Mouse (Mus musculus) embryonic facial prominence, embryonic 11.5 days (tissue): Measurements from ENCODE around the gene Dnajb3. TPM values are rescaled to one million over a fixed set of nuclear protein-coding genes. Genes with fewer than 3 reads are reported as not detected.
"Not testable (repeated sequence)": the region's sequence is repeated elsewhere in the genome, so short reads cannot be mapped to it uniquely, and the experiment has no call there.

Experiments
- ATAC-seq: fragments of 200-750 bp; cut with Nextera tagmentation; replicated peaks from 2 replicates; pipeline ENCODE4 v1.8.0; 2017; ENCODE audit warnings: low read depth; ENCODE audit not compliant: insufficient number of reproducible peaks, low FRiP score, low TSS enrichment
- DNase-seq: peaks from one replicate; pipeline ENCODE4 v3.0.0-alpha.2; 2015; ENCODE audit warnings: low spot score
- H3K27ac ChIP-seq: fragments of 300-500 bp; sonication (generic); replicated peaks from 2 replicates; pipeline ENCODE4 v1.5.1; 2014; ENCODE audit warnings: mild to moderate bottlenecking, low read depth, low read length, control low read depth
- H3K27me3 ChIP-seq: fragments of 300-500 bp; sonication (generic); 2 replicates; pipeline ENCODE4 v1.6.1; 2014; ENCODE audit warnings: mild to moderate bottlenecking, low read length, moderate library complexity, mixed read lengths; ENCODE audit not compliant: control insufficient read depth, insufficient read depth
- H3K36me3 ChIP-seq: fragments of 300-500 bp; sonication (generic); replicated peaks from 2 replicates; pipeline ENCODE4 v1.6.1; 2014; ENCODE audit warnings: low read depth, mild to moderate bottlenecking, low read length, moderate library complexity, mixed read lengths; ENCODE audit not compliant: control insufficient read depth, insufficient read depth
- H3K4me1 ChIP-seq: fragments of 300-500 bp; sonication (generic); 2 replicates; pipeline ENCODE4 v1.6.1; 2014; ENCODE audit warnings: low read length, mixed read lengths; ENCODE audit not compliant: control insufficient read depth, insufficient read depth
- H3K4me2 ChIP-seq: fragments of 300-500 bp; sonication (generic); 2 replicates; pipeline ENCODE4 v1.6.1; 2014; ENCODE audit warnings: low read depth, mild to moderate bottlenecking, control low read depth, low read length, moderate library complexity
- H3K4me3 ChIP-seq: fragments of 300-500 bp; sonication (generic); 2 replicates; pipeline ENCODE4 v1.5.1; 2014; ENCODE audit warnings: low read depth, low read length, control low read depth
- H3K9ac ChIP-seq: fragments of 300-500 bp; sonication (generic); replicated peaks from 2 replicates; pipeline ENCODE4 v1.6.1; 2014; ENCODE audit warnings: mild to moderate bottlenecking, control low read depth, low read length
- H3K9me3 ChIP-seq: fragments of 300-500 bp; sonication (generic); replicated peaks from 2 replicates; pipeline ENCODE4 v1.6.1; 2016; ENCODE audit warnings: mild to moderate bottlenecking, low read length, inconsistent platforms, mixed read lengths; ENCODE audit not compliant: control insufficient read depth
- WGBS: fragments of 180-500 bp; shearing (Covaris S2); extraction: QIAGEN DNeasy Blood & Tissue Kit; methylation state at CpG from one replicate; pipeline ENCODE4 v1.1.7; 2014; 5-methylcytosine and 5-hydroxymethylcytosine counted together
- polyA plus RNA-seq: library from polyadenylated mRNA; unstranded; fragments of >200 nt; fragmentation: Nextera tagmentation; extraction: Ambion mirVana; gene quantifications from 2 replicates; pipeline ENCODE4 v1.2.1, GENCODE M21; 2014

The Dnajb3 gene
- polyA plus RNA-seq, 1 experiment from 2014 or later: 16.3 TPM

GRCm38 (mm10) chr1:88230421-88230820 lies 24.8 kb upstream of the Dnajb3 start:
- Histone ChIP-seq H3K9me3 (peaks cover 94% of the 10 kb centered on the region), H3K27me3 (no peaks in the 10 kb centered on the region), H3K4me3 (no peak overlapping the region), H3K27ac (no peak overlapping the region), H3K4me2 (no peak overlapping the region), H3K9ac (no peak overlapping the region), H3K36me3 (no peaks in the 10 kb centered on the region), H3K4me1 (no peaks in the 10 kb centered on the region)
- DNase-seq (no peak), ATAC-seq (no peak)
- 73% methylated on average over 7 of the region's 7 CpGs for WGBS

GRCm38 (mm10) chr1:88229986-88230385 lies 24.4 kb upstream of the Dnajb3 start:
- ATAC-seq: no peak
- H3K36me3 ChIP-seq: no peaks in the 10 kb centered on the region
- peaks cover 91% of the 10 kb centered on the region for H3K9me3 ChIP-seq
- H3K27ac ChIP-seq: no peak overlapping the region
- WGBS: 83% methylated on average over 5 of the region's 5 CpGs
- H3K4me3 ChIP-seq: no peak overlapping the region
- H3K27me3 ChIP-seq: no peaks in the 10 kb centered on the region
- DNase-seq: no peak
- no peak overlapping the region for H3K4me2 ChIP-seq
- H3K9ac ChIP-seq: no peak overlapping the region
- H3K4me1 ChIP-seq: no peaks in the 10 kb centered on the region

GRCm38 (mm10) chr1:88229566-88229965 lies 24.0 kb upstream of the Dnajb3 start:
- no peaks in the 10 kb centered on the region for H3K27me3 ChIP-seq
- 82% methylated on average over 3 of the region's 3 CpGs for WGBS
- no peak overlapping the region for H3K9ac ChIP-seq
- ATAC-seq (no peak), DNase-seq (no peak)
- H3K4me2 ChIP-seq: no peak overlapping the region
- no peak overlapping the region for H3K27ac ChIP-seq
- no peaks in the 10 kb centered on the region for H3K36me3 ChIP-seq
- no peaks in the 10 kb centered on the region for H3K4me1 ChIP-seq
- H3K4me3 ChIP-seq: no peak overlapping the region
- H3K9me3 ChIP-seq: peaks cover 87% of the 10 kb centered on the region

GRCm38 (mm10) chr1:88228121-88228520 lies 22.5 kb upstream of the Dnajb3 start:
- Histone ChIP-seq H3K4me2 (no peak overlapping the region), H3K27me3 (no peaks in the 10 kb centered on the region), H3K36me3 (no peaks in the 10 kb centered on the region), H3K4me1 (no peaks in the 10 kb centered on the region), H3K9me3 (peaks cover 73% of the 10 kb centered on the region), H3K27ac (no peak overlapping the region), H3K4me3 (no peak overlapping the region), H3K9ac (no peak overlapping the region)
- DNase-seq (no peak), ATAC-seq (no peak)
- 71% methylated on average over 7 of the region's 7 CpGs for WGBS

GRCm38 (mm10) chr1:88227482-88227881 lies 21.9 kb upstream of the Dnajb3 start:
- H3K27me3 ChIP-seq: no peaks in the 10 kb centered on the region
- no peak overlapping the region for H3K4me3 ChIP-seq
- H3K4me1 ChIP-seq: no peaks in the 10 kb centered on the region
- no peak for DNase-seq
- no peak overlapping the region for H3K9ac ChIP-seq
- H3K9me3 ChIP-seq: peaks cover 67% of the 10 kb centered on the region
- no peak overlapping the region for H3K27ac ChIP-seq
- no peak overlapping the region for H3K4me2 ChIP-seq
- H3K36me3 ChIP-seq: no peaks in the 10 kb centered on the region
- ATAC-seq: no peak
- WGBS: 58% methylated on average over 2 of the region's 2 CpGs

- Histone ChIP-seq H3K9me3 (peaks cover 60% of the 10 kb centered on the region), H3K27ac (no peak within 1 kb of the TSS), H3K27me3 (no peaks in the 10 kb centered on the region), H3K36me3 (no peaks in the 10 kb centered on the region), H3K4me2 (no peak within 1 kb of the TSS), H3K9ac (no peak within 1 kb of the TSS), H3K4me1 (no peaks in the 10 kb centered on the region), H3K4me3 (no peak within 1 kb of the TSS)
- WGBS: 56% methylated on average over 5 of the region's 5 CpGs
- no peak for ATAC-seq
- DNase-seq: no peak
Observed at GRCm38 (mm10) chr1:88226670-88227379, 21.2 kb upstream of the Dnajb3 start, which contains the start of gene Mroh2a. TSS of gene Mroh2a (plus strand) at chr1:88226986.

GRCm38 (mm10) chr1:88225741-88226140 lies 20.2 kb upstream of the Dnajb3 start:
- Histone ChIP-seq H3K4me3 (no peak overlapping the region), H3K9me3 (peaks cover 50% of the 10 kb centered on the region), H3K4me1 (no peaks in the 10 kb centered on the region), H3K27ac (no peak overlapping the region), H3K27me3 (no peaks in the 10 kb centered on the region), H3K36me3 (no peaks in the 10 kb centered on the region), H3K4me2 (no peak overlapping the region), H3K9ac (no peak overlapping the region)
- DNase-seq (no peak), ATAC-seq (no peak)

GRCm38 (mm10) chr1:88225301-88225700 lies 19.7 kb upstream of the Dnajb3 start:
- H3K9me3 ChIP-seq: peaks cover 46% of the 10 kb centered on the region
- not testable (repeated sequence) for H3K36me3 ChIP-seq, H3K4me3 ChIP-seq, DNase-seq, H3K27me3 ChIP-seq, H3K9ac ChIP-seq, H3K27ac ChIP-seq, ATAC-seq, H3K4me2 ChIP-seq, H3K4me1 ChIP-seq
- 31% methylated on average over 2 of the region's 2 CpGs for WGBS
